Mouse (Mus musculus) midbrain, embryonic 11.5 days (tissue): ENCODE measurements around the gene Il20rb. TPM values are rescaled to one million over a fixed set of nuclear protein-coding genes. Genes with fewer than 3 reads are reported as not detected.
A peak's percentile ranks its signal among the peaks of the same experiment; 100 is the strongest.

Source experiments
- ATAC-seq: fragments of 200-750 bp; cut with Nextera tagmentation; 2 replicates; pipeline ENCODE4 v1.8.0; 2017; ENCODE audit warnings: moderate TSS enrichment, moderate library complexity; ENCODE audit not compliant: low FRiP score
- DNase-seq: peaks from one replicate; pipeline ENCODE4 v3.0.0; 2015; ENCODE audit warnings: low spot score; ENCODE audit errors: missing footprints
- H3K27ac ChIP-seq: fragments of 300-500 bp; sonication (generic); 2 replicates; pipeline ENCODE4 v1.5.1; 2014; ENCODE audit warnings: low read depth, low read length
- H3K27me3 ChIP-seq: fragments of 300-500 bp; sonication (generic); 2 replicates; pipeline ENCODE4 v1.6.1; 2014; ENCODE audit warnings: mild to moderate bottlenecking, low read length, moderate library complexity, mixed read lengths; ENCODE audit not compliant: control insufficient read depth, insufficient read depth
- H3K36me3 ChIP-seq: fragments of 300-500 bp; sonication (generic); 2 replicates; pipeline ENCODE4 v1.6.1; 2014; ENCODE audit warnings: mild to moderate bottlenecking, low read length, moderate library complexity, mixed read lengths; ENCODE audit not compliant: control insufficient read depth, insufficient read depth
- H3K4me1 ChIP-seq: fragments of 300-500 bp; sonication (generic); 2 replicates; pipeline ENCODE4 v1.6.1; 2014; ENCODE audit warnings: low read length; ENCODE audit not compliant: control insufficient read depth, insufficient read depth
- H3K4me2 ChIP-seq: fragments of 300-500 bp; sonication (generic); 2 replicates; pipeline ENCODE4 v1.6.1; 2014; ENCODE audit warnings: mild to moderate bottlenecking, moderate library complexity
- H3K4me3 ChIP-seq: fragments of 300-500 bp; sonication (generic); 2 replicates; pipeline ENCODE4 v1.5.1; 2014; ENCODE audit warnings: low read depth, low read length
- H3K9ac ChIP-seq: fragments of 300-500 bp; sonication (generic); 2 replicates; pipeline ENCODE4 v1.6.1; 2014; ENCODE audit warnings: low read length
- H3K9me3 ChIP-seq: fragments of 300-500 bp; sonication (generic); 2 replicates; pipeline ENCODE4 v1.6.1; 2016; ENCODE audit warnings: low read length; ENCODE audit not compliant: control insufficient read depth
- WGBS: fragments of 180-500 bp; shearing (Covaris S2); extraction: QIAGEN DNeasy Blood & Tissue Kit; methylation state at CpG from one replicate; pipeline ENCODE4 v1.1.7; 2014; 5-methylcytosine and 5-hydroxymethylcytosine counted together
- polyA plus RNA-seq: library from polyadenylated mRNA; unstranded; fragments of >200 nt; fragmentation: Nextera tagmentation; extraction: Ambion mirVana; gene quantifications from 2 replicates; pipeline ENCODE4 v1.2.1, GENCODE M21; 2014

The Il20rb gene
- polyA plus RNA-seq, 1 experiment from 2014 or later, result 1.2 TPM

- no peak for DNase-seq
- ATAC-seq, result no peak
- no peaks in the 10 kb centered on the region for H3K9me3 ChIP-seq
Observed at GRCm38 (mm10) chr9:100507581-100507980, 21.0 kb upstream of the Il20rb start.

GRCm38 (mm10) chr9:100506652-100507051 lies 20.1 kb upstream of the Il20rb start:
- no peaks in the 10 kb centered on the region for H3K9me3 ChIP-seq
- DNase-seq (no peak), ATAC-seq (no peak)
- H3K4me1 ChIP-seq, result no peaks in the 10 kb centered on the region
- WGBS, result 77% methylated on average over 2 of the region's 2 CpGs
- H3K9ac ChIP-seq, result no peak overlapping the region
- H3K36me3 ChIP-seq, result no peaks in the 10 kb centered on the region
- no peak overlapping the region for H3K27ac ChIP-seq
- H3K27me3 ChIP-seq, result no peaks in the 10 kb centered on the region
- no peak overlapping the region for H3K4me3 ChIP-seq
- no peak overlapping the region for H3K4me2 ChIP-seq

More at GRCm38 (mm10) chr9:100507581-100507980, 21.0 kb upstream of the Il20rb start:
- Histone ChIP-seq H3K4me3 (no peak overlapping the region), H3K27ac (no peak overlapping the region), H3K36me3 (no peaks in the 10 kb centered on the region), H3K27me3 (no peaks in the 10 kb centered on the region), H3K4me2 (no peak overlapping the region), H3K9ac (no peak overlapping the region), H3K4me1 (no peaks in the 10 kb centered on the region)
- 91% methylated on average over 2 of the region's 2 CpGs for WGBS

GRCm38 (mm10) chr9:100505498-100505897 lies 18.9 kb upstream of the Il20rb start:
- Histone ChIP-seq H3K9me3 (no peaks in the 10 kb centered on the region), H3K4me1 (no peaks in the 10 kb centered on the region), H3K36me3 (no peaks in the 10 kb centered on the region), H3K27me3 (no peaks in the 10 kb centered on the region), H3K4me2 (no peak overlapping the region), H3K27ac (no peak overlapping the region), H3K9ac (no peak overlapping the region), H3K4me3 (no peak overlapping the region)
- ATAC-seq (no peak), DNase-seq (no peak)
- WGBS, result 92% methylated on average over 4 of the region's 4 CpGs

DNA sequence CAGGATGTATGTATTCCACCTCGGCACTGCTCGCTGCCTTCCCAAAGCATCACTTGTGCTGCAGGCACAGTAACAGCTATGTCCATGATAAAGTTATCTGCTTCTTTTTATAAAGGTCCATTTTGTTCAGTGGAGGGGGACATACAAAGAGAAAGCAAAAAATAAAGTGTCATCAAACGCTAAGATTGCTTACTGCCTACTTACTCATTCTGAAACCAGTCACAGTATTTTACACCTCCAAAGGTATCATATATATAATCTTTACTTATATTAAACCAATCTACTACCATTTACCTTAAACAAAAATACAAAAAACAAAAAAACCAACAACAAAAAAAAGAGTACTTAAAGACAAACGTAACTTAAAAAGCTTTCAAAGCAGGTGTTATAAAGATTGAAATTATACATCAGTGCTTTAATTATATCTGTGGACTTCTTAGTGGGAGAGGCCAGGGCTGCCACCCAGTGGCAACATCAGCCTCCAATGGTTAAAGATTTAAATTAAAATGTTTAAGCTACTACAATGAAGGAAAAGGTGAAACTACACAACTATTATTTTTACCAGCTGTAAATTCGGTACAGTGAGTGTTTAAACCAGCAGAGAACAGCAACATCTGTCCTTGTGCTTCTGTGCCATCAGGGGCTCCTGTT lies 7.1 kb upstream of the Il20rb start:
- ATAC-seq, result no peak
- Histone ChIP-seq H3K27ac (no peak overlapping the region), H3K4me2 (no peak overlapping the region), H3K4me3 (no peak overlapping the region), H3K27me3 (no peaks in the 10 kb centered on the region), H3K9ac (no peak overlapping the region), H3K4me1 (no peaks in the 10 kb centered on the region), H3K9me3 (no peaks in the 10 kb centered on the region), H3K36me3 (0 out of 2 replicates have a peak, but pooled peaks cover 2% of the 10 kb centered on the region)
- WGBS, result 88% methylated on average over 5 of the region's 5 CpGs
- DNase-seq, result peak; percentile 79

DNA sequence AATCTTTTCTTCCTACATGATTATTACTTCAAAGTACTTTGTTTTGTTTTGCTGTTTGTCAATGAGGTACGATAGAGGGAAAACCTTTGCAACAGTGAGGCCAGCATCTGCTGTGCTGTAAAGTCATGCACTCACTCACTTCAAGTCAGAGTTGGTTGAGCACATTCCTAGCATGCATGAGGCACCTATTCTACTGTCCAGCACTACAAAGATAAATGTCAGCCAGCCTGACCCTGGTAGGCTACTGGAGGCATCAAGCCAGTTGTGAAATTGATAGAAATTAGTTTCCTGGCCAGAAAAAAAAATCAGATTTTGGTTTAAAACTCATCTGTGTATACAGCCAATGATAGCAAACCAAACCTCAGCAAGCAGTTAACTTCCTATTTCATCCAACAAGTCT lies 4.8 kb upstream of the Il20rb start:
- no peak for ATAC-seq
- H3K4me2 ChIP-seq, result no peak overlapping the region
- H3K36me3 ChIP-seq, result 0 out of 2 replicates have a peak, but pooled peaks cover 2% of the 10 kb centered on the region
- no peaks in the 10 kb centered on the region for H3K4me1 ChIP-seq
- H3K9ac ChIP-seq, result no peak overlapping the region
- no peak overlapping the region for H3K4me3 ChIP-seq
- H3K9me3 ChIP-seq, result no peaks in the 10 kb centered on the region
- H3K27me3 ChIP-seq, result no peaks in the 10 kb centered on the region
- WGBS, result 100% methylated on average over 1 of the region's 1 CpGs
- no peak overlapping the region for H3K27ac ChIP-seq
- peak; percentile 71 for DNase-seq

- Histone ChIP-seq H3K36me3 (0 out of 2 replicates have a peak, but pooled peaks cover 2% of the 10 kb centered on the region), H3K9me3 (no peaks in the 10 kb centered on the region), H3K4me3 (no peak overlapping the region), H3K27ac (no peak overlapping the region), H3K27me3 (no peaks in the 10 kb centered on the region), H3K4me2 (no peak overlapping the region), H3K9ac (no peak overlapping the region), H3K4me1 (no peaks in the 10 kb centered on the region)
- no peak for ATAC-seq
- 97% methylated on average over 6 of the region's 6 CpGs for WGBS
- no peak for DNase-seq
Observed at GRCm38 (mm10) chr9:100488969-100489368, 2.4 kb upstream of the Il20rb start.

DNA sequence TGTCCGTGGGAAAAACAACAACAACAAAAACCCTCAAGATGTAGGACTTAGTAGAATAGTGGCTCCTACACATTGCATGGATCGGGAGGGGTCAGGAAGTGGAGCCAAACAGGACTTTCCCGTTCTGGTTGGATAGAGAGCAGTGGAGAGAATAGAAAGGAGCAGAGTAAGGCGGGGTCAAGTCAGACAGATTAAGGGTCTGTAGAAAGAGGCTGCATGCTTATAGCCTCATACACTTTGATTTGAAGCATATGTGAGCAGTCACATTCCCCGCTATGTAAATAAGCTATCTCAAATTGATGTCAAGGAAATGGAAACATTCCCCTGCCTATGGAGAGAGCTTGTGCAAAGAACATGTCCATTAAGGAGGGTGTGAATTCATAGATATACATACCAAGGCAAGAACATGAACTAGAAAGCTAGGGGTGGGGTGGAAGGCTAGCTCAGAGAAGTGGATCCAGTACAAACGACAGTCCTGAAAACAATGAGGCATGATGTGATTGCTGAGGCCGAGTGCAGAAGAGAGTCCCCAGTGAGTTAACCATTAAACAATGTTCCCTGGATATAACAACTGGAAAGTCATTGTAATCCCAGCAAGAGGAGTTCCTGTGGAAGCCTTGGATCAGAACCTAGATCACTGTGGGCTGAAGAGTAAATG lies 1.6 kb upstream of the Il20rb start:
- Histone ChIP-seq H3K4me3 (no peak overlapping the region), H3K4me2 (no peak overlapping the region), H3K27me3 (no peaks in the 10 kb centered on the region), H3K36me3 (0 out of 2 replicates have a peak, but pooled peaks cover 2% of the 10 kb centered on the region), H3K27ac (no peak overlapping the region), H3K9ac (no peak overlapping the region), H3K9me3 (no peaks in the 10 kb centered on the region), H3K4me1 (no peaks in the 10 kb centered on the region)
- 74% methylated on average over 7 of the region's 7 CpGs for WGBS
- no peak for ATAC-seq
- DNase-seq, result no peak

- DNase-seq (no peak), ATAC-seq (no peak)
- Histone ChIP-seq H3K4me3 (no peak overlapping the region), H3K4me2 (no peak overlapping the region), H3K27ac (no peak overlapping the region), H3K9ac (no peak overlapping the region), H3K4me1 (no peaks in the 10 kb centered on the region), H3K9me3 (no peaks in the 10 kb centered on the region), H3K27me3 (no peaks in the 10 kb centered on the region), H3K36me3 (no peaks in the 10 kb centered on the region)
- 91% methylated on average over 5 of the region's 5 CpGs for WGBS
Observed at GRCm38 (mm10) chr9:100483318-100483717, 3.3 kb downstream of the Il20rb start.

DNA sequence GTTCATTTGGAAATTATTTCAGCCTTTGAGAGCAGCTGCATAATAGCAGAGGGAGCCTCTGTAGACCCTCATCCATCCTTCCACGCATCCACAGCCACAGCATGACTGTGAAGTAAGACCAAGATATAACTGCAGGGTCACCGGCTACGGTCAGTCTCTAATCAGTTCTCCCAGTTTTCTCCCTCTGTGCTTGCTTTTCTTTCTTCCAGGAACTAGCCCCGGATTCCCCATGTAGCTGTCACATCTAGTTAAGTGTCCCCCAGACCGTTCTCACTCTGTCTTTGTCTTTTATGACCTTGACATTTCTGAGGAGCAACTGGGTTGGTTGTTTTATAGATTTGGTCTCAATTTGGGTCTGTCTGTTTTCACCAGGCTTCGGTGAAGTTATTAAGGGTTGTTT lies 5.0 kb downstream of the Il20rb start:
- H3K9ac ChIP-seq, result no peak overlapping the region
- H3K27me3 ChIP-seq, result no peaks in the 10 kb centered on the region
- no peak overlapping the region for H3K4me3 ChIP-seq
- 74% methylated on average over 6 of the region's 6 CpGs for WGBS
- no peaks in the 10 kb centered on the region for H3K9me3 ChIP-seq
- no peak overlapping the region for H3K4me2 ChIP-seq
- ATAC-seq (no peak), DNase-seq (no peak)
- no peaks in the 10 kb centered on the region for H3K4me1 ChIP-seq
- H3K36me3 ChIP-seq, result no peaks in the 10 kb centered on the region
- no peak overlapping the region for H3K27ac ChIP-seq
